Mouse (Mus musculus) heart, adult 2 months (tissue): ENCODE data around the gene Slc12a6.

Source experiments
- CTCF ChIP-seq: fragments of 200-600 bp; IDR thresholded peaks from 2 replicates; pipeline ENCODE4 v1.8.1; 2022; ENCODE audit warnings: antibody characterized with exemption, mild to moderate bottlenecking, moderate library complexity
- EP300 ChIP-seq: fragments of 200-500 bp; IDR thresholded peaks from 2 replicates; pipeline ENCODE4 v1.6.1; 2011; ENCODE audit warnings: low read depth, low read length, control low read depth; ENCODE audit not compliant: insufficient read depth

GRCm38 (mm10) chr2:112374610-112375009 is 109.0 kb downstream of the Slc12a6 start:
- peak; percentile 34 for TF ChIP-seq CTCF
- peak; percentile 87 for TF ChIP-seq EP300
